Mouse (Mus musculus): ENCODE data around the gene Nipa1.

DNA sequence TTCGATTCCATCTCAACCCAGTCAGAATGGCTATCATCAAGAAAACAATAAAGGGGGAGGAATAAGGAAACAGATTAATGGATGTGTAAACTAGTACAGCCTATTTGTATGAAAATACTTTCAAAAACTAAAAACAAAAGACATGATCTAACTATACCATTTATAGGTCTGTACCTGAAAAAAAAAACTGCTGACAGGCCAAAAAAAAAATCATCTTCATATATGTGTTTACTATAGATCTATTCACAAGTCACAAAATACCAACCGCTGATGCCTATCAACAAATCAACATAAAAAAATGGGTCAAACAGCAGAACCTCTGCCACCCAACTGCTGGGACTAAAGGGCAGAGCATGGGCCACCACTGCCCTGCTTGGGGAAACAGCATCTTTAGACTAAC, 63.7 kb downstream of the Nipa1 start:
- TF ChIP-seq POLR2A (IDR thresholded peaks at IDR 0.05; ENCODE audit: low read depth, low read length) (no peak), CTCF (conservative IDR thresholded peaks at IDR 0.05 in 1 of 2, IDR thresholded peaks at IDR 0.05 in 1 of 2; ENCODE audit: low read depth in 2 of 2, low read length in 2 of 2) (no peak), TCF12 (IDR thresholded peaks at IDR 0.05; ENCODE audit: low read depth, low read length) (no peak), TBP (conservative IDR thresholded peaks at IDR 0.05; ENCODE audit: low read depth, low read length) (no peak), SMC3 (IDR thresholded peaks at IDR 0.05; ENCODE audit: low read depth, low read length) (no peak), MAZ (IDR thresholded peaks at IDR 0.05; ENCODE audit: low read depth, low read length) (no peak), HCFC1 (IDR thresholded peaks at IDR 0.05; ENCODE audit: low read depth, low read length) (no peak), PAX5 (IDR thresholded peaks at IDR 0.05; ENCODE audit: low read length) (no peak), MEF2A (IDR thresholded peaks at IDR 0.05; ENCODE audit: borderline replicate concordance, low read depth, low read length) (no peak), RCOR1 (conservative IDR thresholded peaks at IDR 0.05; ENCODE audit: low read depth, low read length) (no peak), ZMIZ1 (IDR thresholded peaks at IDR 0.05; ENCODE audit: low read depth, low read length) (no peak)
